Mouse (Mus musculus) subcutaneous adipose tissue, adult 2 months (tissue): Measurements from ENCODE around the gene Btaf1. TPM values are rescaled to one million over a fixed set of nuclear protein-coding genes. Genes with fewer than 3 reads are reported as not detected.

Source experiments
- polyA plus RNA-seq: library from polyadenylated mRNA; depleted of rRNA; stranded (reverse); fragments of >200 nt; gene quantifications from 2 replicates; pipeline ENCODE4 v1.2.3, GENCODE M21; 2012; ENCODE audit warnings: low replicate concordance; rRNA removed

The Btaf1 gene
- 4.5 and 8.1 TPM in 2 replicates for polyA plus RNA-seq

DNA sequence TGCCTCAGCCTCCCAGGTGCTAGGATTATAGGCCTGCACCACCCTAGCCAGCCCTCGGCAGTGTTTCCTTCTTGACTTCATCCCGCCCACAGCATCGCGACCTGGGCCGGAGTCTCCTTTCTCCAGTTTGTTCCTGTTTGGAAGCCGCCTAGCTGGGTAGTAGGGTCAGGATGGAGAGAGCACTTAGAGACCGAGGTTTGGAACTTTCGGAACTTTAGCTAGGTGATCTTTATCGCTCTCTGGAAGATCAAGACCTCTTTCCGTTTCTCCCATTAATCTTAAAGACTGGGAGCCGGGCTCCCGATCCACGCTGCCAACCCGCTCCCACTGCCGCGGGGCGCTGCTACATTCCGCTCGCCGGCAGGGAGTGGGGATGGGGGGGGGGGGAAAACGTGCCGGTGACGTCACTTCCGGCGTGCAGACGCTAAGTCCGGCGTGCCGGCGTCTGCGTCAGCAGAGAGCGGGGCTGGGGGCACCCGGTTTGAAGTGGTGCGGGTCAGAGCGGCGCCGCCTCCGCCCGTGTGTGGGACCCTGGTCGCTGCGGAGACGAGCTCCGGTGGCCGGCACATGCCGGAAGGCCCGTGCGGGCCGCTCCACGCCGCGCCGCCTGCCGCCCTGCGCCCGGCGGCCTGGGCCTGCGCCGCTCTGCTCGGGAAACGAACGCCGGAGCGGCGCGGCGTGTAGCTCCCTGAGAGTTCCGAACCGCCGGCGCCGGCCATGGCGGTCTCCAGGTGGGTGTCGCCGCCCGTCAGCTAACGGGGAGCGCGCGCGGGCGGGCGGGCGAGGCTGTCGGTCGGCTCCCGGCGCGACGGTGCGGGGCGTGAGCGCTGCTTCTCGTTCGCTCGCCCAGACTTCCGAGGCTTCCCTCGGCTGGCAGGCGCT, at the start of gene Btaf1:
Gene Btaf1 (plus strand): TSS at position 409 of the 882 bp plus-strand sequence.

DNA sequence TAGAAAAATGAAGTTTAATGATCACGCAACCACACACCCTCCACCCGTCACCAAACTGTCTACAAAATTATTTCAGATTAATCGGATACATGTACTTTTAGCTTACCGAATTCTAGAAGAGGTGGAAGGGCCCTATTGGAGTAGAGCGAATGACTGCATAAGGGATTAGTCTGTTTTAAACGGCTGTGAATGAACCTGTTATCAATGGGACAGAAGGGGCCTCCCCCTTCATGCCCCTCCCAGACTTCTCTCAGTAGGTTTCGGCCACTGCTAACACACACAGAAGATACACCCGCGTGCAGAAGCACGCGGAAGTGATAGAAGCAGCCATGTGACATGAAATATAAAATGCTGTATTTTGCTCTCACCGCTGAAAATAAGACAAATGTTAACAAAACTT, 6.4 kb upstream of the Btaf1 start, which contains the start of gene Fgfbp3:
Gene Fgfbp3 (minus strand): TSS at position 150 of the 400 bp plus-strand sequence.

Other genes starting within 250 kb of the Btaf1 start
- 17.6 and 17.8 TPM in 2 replicates for gene Ppp1r3c, start 189.4 kb upstream of the Btaf1 start, polyA plus RNA-seq
- gene Tnks2, start 91.8 kb upstream of the Btaf1 start, polyA plus RNA-seq = 26.0 and 36.4 TPM in 2 replicates
- 0.97 and 4.6 TPM in 2 replicates for gene Fgfbp3, start 6.5 kb upstream of the Btaf1 start, polyA plus RNA-seq